Mouse (Mus musculus) kidney, adult 2 months (tissue): ENCODE data around the gene Sycp2l.

Source experiments
- CTCF ChIP-seq: fragments of 200-500 bp; conservative IDR thresholded peaks from 2 replicates; pipeline ENCODE4 v1.5.1; 2011; ENCODE audit warnings: low read depth, mild to moderate bottlenecking, control low read depth, low read length, moderate library complexity, mixed read lengths; ENCODE audit not compliant: insufficient read depth, insufficient read length
- POLR2A ChIP-seq: fragments of 200-500 bp; IDR thresholded peaks from one replicate; pipeline ENCODE4 v1.6.1; 2011; ENCODE audit warnings: low read depth, low read length, control low read depth

GRCm38 (mm10) chr13:41097324-41098058, 16.6 kb upstream of the Sycp2l start:
- TF ChIP-seq POLR2A, result no peak
- TF ChIP-seq CTCF, result no peak
